Mouse (Mus musculus) frontal cortex, postnatal 25 days (tissue): Measurements from ENCODE around the gene Plekha8.
A peak's percentile ranks its signal among the peaks of the same experiment; 100 is the strongest.

Experiments used
- DNase-seq, 2 experiments: peaks; one replicate each; pipeline ENCODE4 v3.0.0; 2022; ENCODE audit warnings: low spot score in 2 of 2

Plekha8 gene

GRCm38 (mm10) chr6:54594469-54595329 is at the start of gene Plekha8:
Gene Plekha8 (plus strand): TSS chr6:54595111.
- DNase-seq: peak; percentile 78 to 81

- no peak for DNase-seq
These were observed 46.4 kb upstream of the Plekha8 start for GRCm38 (mm10) chr6:54548314-54549019.

- no peak for DNase-seq
These were observed 45.6 kb upstream of the Plekha8 start for GRCm38 (mm10) chr6:54549311-54549710.

- no peak for DNase-seq
These were observed 44.0 kb upstream of the Plekha8 start for GRCm38 (mm10) chr6:54550801-54551323.

GRCm38 (mm10) chr6:54552721-54553413 is 42.0 kb upstream of the Plekha8 start:
- no peak for DNase-seq

- no peak for DNase-seq
These were observed 41.3 kb upstream of the Plekha8 start for GRCm38 (mm10) chr6:54553632-54554031.

- DNase-seq: no peak
These were observed 40.4 kb upstream of the Plekha8 start for GRCm38 (mm10) chr6:54554341-54555110.

GRCm38 (mm10) chr6:54555816-54556215 is 39.1 kb upstream of the Plekha8 start:
- no peak for DNase-seq

GRCm38 (mm10) chr6:54557671-54558070 is 37.2 kb upstream of the Plekha8 start:
- no peak for DNase-seq

- DNase-seq: no peak
These were observed 36.4 kb upstream of the Plekha8 start for GRCm38 (mm10) chr6:54558466-54558865.

GRCm38 (mm10) chr6:54562018-54562809 is 32.7 kb upstream of the Plekha8 start:
- no peak for DNase-seq

- no peak for DNase-seq
These were observed 31.4 kb upstream of the Plekha8 start for GRCm38 (mm10) chr6:54563561-54563960.

GRCm38 (mm10) chr6:54564506-54564991 is 30.4 kb upstream of the Plekha8 start:
- DNase-seq: no peak

- DNase-seq: peak in 1 of 2 experiments; percentile 28
These were observed 29.9 kb upstream of the Plekha8 start for GRCm38 (mm10) chr6:54565012-54565411.

GRCm38 (mm10) chr6:54565665-54566545 is 29.0 kb upstream of the Plekha8 start, which contains the start of gene Scrn1:
Gene Scrn1 (minus strand): TSS chr6:54566489.
- DNase-seq: peak; percentile 45 to 70

- DNase-seq: no peak
These were observed 28.4 kb upstream of the Plekha8 start for GRCm38 (mm10) chr6:54566546-54566919.

- DNase-seq: no peak
These were observed 25.1 kb upstream of the Plekha8 start for GRCm38 (mm10) chr6:54569776-54570175.

GRCm38 (mm10) chr6:54573218-54573955 is 21.5 kb upstream of the Plekha8 start:
- no peak for DNase-seq
